Mouse (Mus musculus) left cerebral cortex, adult 6 months (tissue): Measurements from ENCODE around the gene 1700057G04Rik. TPM values are rescaled to one million over a fixed set of nuclear protein-coding genes. Genes with fewer than 3 reads are reported as not detected.

ENCODE experiments used
- long read RNA-seq, 2 experiments: library from polyadenylated mRNA; unstranded; transcript quantifications; one replicate each; pipeline ENCODE4 v2.0.0; 2019 to 2020
- polyA plus RNA-seq: library from polyadenylated mRNA; unstranded; fragments of <200 nt; fragmentation: Nextera tagmentation; gene quantifications from 2 replicates; pipeline ENCODE4 v1.2.3, GENCODE M21; 2021

1700057G04Rik gene
- polyA plus RNA-seq, result not detected in 2 replicates
- long read RNA-seq, experiment 1, result 0 reads
- long read RNA-seq, experiment 2, result 0 reads

GRCm38 (mm10) chr9:92309077-92309476 lies at the start of gene 1700057G04Rik:
Gene 1700057G04Rik (plus strand): TSS chr9:92309377.

GRCm38 (mm10) chr9:92275486-92276207 lies 33.5 kb upstream of the 1700057G04Rik start, which contains the start of gene Plscr2:
Gene Plscr2 (plus strand): TSS chr9:92275602.

Other genes with a start within 250 kb of the 1700057G04Rik start
- gene Plscr5, start 116.4 kb upstream of the 1700057G04Rik start, polyA plus RNA-seq, result not detected in 2 replicates
- gene Plscr1, start 59.6 kb upstream of the 1700057G04Rik start, polyA plus RNA-seq, result 2.3 and 2.4 TPM in 2 replicates
- 1.8 and 2.1 TPM in 2 replicates for gene Plscr2, start 33.8 kb upstream of the 1700057G04Rik start, polyA plus RNA-seq
- 1.7 and 2.1 TPM in 2 replicates for gene Plscr4, start 148.0 kb downstream of the 1700057G04Rik start, polyA plus RNA-seq
- 0.93 and 1.2 TPM in 2 replicates for gene Plod2, start 232.8 kb downstream of the 1700057G04Rik start, polyA plus RNA-seq